Mouse (Mus musculus): Measurements from ENCODE around the gene 4930539E08Rik.

4930539E08Rik gene

DNA sequence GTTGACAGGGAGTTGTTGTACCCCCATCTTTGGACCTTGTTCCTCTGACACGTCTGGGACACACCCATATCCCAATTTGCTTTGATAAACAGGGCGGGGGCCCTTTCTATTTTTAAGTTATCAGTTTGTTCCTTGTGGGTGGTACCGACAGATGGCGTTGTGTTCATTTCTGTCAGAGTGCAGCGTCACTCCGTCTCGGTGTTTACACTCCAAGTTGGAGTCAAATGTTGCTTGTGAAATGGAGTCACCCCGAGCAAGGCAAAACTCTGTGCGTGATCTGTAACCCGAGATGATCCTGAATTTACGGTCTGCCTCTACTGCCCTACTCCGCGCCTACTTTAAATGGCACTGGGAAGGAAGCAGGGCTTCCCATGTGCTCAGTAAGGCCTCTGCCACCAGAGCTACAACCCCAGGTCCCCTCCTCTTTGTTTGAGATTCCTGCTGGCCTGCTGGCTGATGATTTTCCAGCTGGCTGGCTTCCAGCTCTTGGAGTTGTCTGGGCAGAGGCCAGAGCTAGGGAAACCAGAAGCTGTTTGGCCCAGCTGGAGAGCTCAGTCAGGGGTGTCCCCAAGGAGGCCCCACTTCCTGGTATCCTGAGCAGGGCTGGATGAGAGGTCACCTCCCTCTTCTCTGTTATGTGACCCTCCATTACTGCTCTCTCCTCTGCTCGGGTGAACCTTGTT lies 15.4 kb upstream of the 4930539E08Rik start:
- no peak for DNase-seq (ENCODE audit: low read depth)

DNA sequence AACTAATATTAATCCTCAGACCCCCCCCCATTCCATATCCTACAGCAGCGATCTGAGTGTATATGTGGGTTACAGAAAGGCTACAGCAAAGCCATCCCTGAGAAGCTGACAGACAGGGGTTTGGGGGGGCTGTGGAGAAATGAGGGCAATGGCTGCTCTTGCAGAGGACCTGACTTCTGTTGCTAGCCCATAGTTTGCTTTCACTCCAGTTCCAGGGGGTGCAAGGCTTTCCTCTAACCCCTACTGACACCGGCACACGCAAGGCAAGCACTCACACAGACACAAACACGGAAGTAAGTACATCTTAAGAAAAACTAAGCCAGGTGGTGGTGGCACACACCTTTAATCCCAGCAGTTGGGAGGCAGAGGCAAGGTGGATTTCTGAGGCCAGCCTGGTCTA lies 14.2 kb upstream of the 4930539E08Rik start:
- DNase-seq (ENCODE audit: low read depth): no peak

DNA sequence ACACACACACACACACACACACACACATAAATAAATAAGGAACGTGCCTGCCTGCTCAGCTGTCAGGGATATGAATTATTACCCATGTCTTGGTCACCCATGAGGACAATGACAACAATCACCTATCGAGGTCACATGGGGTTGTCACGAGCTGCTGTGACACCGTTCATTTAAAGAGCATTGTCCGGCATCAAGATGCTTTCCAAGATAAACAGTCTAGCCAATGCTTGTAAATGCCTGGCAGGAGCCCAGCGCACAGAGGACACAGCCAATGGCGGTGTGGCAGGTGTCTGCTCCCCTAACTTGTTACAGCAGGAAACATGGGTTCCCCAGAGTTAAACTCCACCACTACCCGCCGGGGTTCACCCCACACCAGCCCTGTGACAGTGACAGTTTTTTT lies 12.9 kb upstream of the 4930539E08Rik start:
- DNase-seq (ENCODE audit: low read depth): no peak

DNA sequence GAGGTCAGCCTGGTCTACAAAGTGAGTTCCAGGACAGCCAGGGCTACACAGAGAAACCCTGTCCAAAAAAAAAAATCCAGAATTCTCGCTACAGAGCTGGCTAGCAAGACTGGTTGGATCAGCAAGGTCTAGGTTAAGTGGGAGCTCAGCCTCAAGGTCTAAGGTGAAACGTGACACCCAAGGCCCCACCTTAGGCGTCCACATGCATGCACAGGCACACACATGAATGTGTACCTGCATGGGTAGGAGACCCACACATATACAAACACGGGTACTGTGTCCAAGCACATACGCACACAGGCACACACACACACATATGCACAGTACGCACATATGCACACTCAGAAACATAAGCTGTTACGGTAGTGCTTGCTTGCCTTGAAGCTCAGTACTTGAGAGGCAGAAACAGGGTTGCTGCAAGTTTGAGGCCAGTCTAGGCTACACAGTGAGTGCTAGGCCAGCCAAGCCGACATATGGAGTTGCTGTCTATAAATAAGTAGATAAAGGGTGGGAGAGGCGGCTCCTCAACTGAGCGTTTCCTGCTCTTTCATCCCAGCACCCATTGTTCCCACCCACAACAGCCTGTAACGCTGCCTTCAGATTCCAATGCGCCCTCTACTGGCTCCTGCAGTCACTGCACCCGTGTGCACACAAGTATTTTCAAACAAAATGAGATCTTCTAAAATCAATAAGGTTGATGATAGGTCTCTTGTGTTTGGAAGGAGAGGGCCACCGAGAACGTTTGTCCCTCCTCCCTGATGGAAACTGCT lies 11.9 kb upstream of the 4930539E08Rik start:
- DNase-seq (ENCODE audit: low read depth): peak; percentile 84

- peak; percentile 83 for DNase-seq (ENCODE audit: low read depth)
These were observed 11.3 kb upstream of the 4930539E08Rik start for GRCm38 (mm10) chr17:28926380-28926779.

GRCm38 (mm10) chr17:28924957-28925595 lies 10.0 kb upstream of the 4930539E08Rik start:
- no peak for DNase-seq (ENCODE audit: low read depth)

DNA sequence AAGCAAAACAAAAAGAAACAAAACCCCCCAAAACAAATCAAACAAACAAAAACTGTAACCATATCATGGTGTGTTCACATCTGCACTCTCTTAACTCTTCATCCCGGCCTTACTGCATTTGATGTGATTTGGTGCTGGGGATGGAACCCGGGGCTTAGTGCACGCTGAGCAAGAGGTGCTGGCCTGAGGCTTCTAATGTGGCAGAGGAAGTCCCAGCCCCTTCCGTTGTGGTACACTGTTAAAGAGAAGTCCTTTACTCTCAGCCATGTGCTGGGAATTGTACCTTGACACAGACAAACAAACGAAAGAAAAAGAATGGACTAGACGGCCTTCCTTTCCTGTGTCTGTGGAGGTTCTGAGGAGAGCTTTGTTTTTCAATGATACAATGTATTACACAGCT lies 7.0 kb upstream of the 4930539E08Rik start:
- DNase-seq (ENCODE audit: low read depth): no peak

DNA sequence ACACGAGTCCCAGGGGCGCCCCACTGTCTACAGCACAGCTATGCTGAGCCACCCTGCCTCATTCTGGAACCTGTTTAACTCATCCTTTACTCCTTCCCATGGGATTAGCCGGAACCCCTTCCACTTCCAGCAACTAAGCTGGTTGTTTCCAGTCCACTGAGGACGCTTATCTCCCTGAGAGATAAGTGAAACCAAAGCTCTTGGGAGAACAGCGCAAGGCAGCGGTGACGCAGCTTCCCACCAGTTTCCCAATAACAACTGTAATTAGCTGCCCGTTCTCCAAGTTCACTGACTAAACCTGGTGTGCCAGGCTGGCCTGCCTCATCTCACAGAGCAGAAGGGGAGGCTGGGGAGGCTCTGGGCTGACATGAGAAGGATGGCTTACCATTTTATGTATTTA lies 6.0 kb upstream of the 4930539E08Rik start:
- DNase-seq (ENCODE audit: low read depth): no peak

DNA sequence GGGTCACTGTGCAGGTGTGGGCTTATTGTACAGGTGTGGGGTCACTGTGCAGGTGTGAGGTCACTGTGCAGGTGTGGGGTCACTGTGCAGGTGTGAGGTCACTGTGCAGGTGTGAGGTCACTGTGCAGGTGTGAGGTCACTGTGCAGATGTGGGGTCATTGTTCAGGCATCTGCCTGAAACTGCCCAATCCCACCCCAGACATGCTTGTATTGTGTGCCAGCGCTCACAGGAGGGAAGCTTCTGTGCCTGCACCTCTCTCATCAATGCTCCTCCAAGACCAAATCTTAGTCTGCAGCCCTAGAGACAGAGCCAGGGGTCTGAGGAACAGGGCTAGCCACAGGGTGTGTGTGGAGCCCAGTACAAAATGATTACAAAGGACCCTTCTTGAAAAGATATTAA lies 1.4 kb upstream of the 4930539E08Rik start:
- no peak for DNase-seq (ENCODE audit: low read depth)

DNA sequence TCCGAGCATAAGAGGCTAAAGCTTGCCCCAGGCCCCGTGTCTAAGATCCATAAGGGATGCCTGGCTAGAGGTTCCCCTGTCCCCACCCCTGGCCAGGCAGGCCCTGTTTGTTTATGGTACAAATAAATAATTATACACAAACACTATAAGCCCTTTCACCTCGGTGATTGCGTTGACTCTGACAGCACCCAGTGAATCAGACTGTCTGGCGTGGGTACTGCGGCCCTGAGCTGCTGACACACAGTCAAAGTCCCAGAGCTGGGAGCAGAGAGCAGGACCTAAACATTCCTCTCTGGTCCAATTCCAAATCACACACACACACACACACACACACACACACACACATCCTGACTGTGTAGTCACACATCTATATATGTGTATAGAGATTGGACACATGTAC lies 1.2 kb downstream of the 4930539E08Rik start:
- no peak for DNase-seq (ENCODE audit: low read depth)

- DNase-seq (ENCODE audit: low read depth): no peak
These were observed 1.9 kb downstream of the 4930539E08Rik start for GRCm38 (mm10) chr17:28913200-28913599.

GRCm38 (mm10) chr17:28910139-28910538 lies 5.0 kb downstream of the 4930539E08Rik start:
- DNase-seq (ENCODE audit: low read depth): peak; percentile 43

- peak; percentile 71 for DNase-seq (ENCODE audit: low read depth)
These were observed 5.7 kb downstream of the 4930539E08Rik start for GRCm38 (mm10) chr17:28909252-28909941.

GRCm38 (mm10) chr17:28907959-28908358 lies 7.2 kb downstream of the 4930539E08Rik start:
- peak; percentile 61 for DNase-seq (ENCODE audit: low read depth)

GRCm38 (mm10) chr17:28905377-28905916 lies 9.7 kb downstream of the 4930539E08Rik start:
- no peak for DNase-seq (ENCODE audit: low read depth)

GRCm38 (mm10) chr17:28904546-28905376 lies 10.4 kb downstream of the 4930539E08Rik start:
- DNase-seq (ENCODE audit: low read depth): peak; percentile 85

DNA sequence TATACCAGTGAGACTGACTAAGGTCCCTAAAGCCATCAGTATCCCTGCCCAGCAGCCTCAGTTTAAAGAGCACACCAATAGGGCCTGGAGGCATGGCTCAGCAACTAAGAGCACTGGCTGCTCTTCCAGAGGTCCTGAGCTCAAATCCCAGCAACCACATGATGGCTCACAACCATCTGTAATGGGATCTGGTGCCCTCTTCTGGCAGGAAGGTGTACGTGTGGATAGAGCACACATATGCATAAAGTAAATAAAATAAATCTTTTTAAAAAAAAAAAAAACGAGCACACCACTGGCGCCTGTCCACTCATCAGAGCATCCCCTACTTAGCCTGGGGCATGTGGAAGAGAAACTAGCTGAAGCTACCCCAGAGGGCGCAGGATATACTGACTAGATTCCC lies 13.6 kb downstream of the 4930539E08Rik start:
- DNase-seq (ENCODE audit: low read depth): no peak

DNA sequence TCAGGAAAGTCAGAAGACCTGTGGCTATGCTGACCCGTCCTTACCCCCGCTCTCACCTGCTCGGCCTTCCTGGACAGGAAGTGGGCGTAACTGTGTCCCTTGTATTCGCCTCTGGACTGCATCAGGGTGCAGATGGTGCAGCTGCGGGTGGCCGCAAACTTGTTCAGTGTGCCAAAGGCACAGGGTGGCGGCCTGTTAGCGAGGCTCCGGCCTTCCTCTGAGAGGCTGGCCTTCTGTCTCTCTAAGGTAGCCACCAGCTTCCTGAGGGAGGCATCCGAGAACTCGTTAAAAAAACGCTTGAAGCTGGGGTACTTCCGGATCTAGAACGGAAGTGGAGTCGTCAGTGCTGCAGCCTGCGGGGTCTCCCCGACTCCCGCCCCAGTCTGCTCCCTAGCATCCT lies 15.7 kb downstream of the 4930539E08Rik start:
- no peak for DNase-seq (ENCODE audit: low read depth)

- DNase-seq (ENCODE audit: low read depth): no peak
These were observed 16.9 kb downstream of the 4930539E08Rik start for GRCm38 (mm10) chr17:28898249-28898648.

- DNase-seq (ENCODE audit: low read depth): no peak
These were observed 17.3 kb downstream of the 4930539E08Rik start for GRCm38 (mm10) chr17:28897817-28898216.

DNA sequence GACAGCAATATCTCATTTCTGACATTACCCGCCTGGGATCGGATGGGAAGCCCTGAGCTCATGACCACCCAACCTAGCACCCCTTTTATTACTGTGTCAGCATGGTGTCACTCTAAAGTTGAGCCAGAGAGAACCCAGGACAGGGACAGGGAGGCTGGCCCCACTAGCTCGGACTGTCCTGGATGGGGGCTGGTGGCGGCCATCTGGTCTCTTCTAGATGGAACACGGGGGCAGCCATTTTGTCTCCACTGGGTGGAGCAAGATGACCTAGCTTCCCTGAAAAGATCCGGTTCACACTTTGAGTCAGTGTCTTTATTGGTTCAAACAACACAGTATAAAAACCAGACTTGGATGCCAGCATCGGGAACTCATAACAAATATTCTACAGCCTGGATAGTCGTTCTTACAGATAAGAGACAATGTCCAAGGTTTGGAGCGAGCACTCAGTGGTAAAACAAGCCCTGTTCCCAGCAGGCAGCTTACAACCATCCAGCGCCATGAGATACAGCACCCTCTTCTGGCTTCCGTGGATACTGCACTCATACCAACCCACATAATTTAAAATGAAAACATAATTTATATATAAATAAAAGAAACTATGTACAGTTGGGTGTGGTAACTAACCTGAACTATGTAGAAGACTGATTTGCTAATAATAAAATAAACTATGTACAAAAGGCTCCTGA lies 18.9 kb downstream of the 4930539E08Rik start:
- DNase-seq (ENCODE audit: low read depth): no peak
